Mouse (Mus musculus) frontal cortex, postnatal 25 days (tissue): Measurements from ENCODE around the gene Gpt2.

ENCODE experiments used
- DNase-seq, 2 experiments: peaks; one replicate each; pipeline ENCODE4 v3.0.0; 2022; ENCODE audit warnings: low spot score in 2 of 2

Gpt2 gene

GRCm38 (mm10) chr8:85487906-85488620 is 4.3 kb upstream of the Gpt2 start:
- DNase-seq = no peak

DNA sequence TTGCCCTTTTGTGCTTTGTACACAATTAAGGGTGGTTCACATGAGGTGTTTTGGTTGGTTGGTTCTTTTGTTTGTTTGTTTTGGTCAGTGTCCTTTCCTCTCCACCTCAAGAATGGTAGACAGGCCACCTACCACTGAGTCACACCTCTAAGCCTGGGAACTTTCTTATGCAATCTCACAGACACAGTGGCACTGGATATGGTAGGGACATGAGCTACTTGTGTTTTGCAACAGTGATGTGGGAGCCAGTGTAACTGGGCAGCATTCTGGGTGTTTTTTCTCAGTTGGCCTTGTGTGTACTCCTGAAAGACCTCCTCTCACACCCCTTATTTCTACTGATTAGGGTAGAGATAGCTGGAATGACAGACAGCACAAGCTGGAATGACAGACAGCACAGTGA is 3.7 kb upstream of the Gpt2 start:
- no peak for DNase-seq

GRCm38 (mm10) chr8:85489546-85489945 is 2.8 kb upstream of the Gpt2 start:
- DNase-seq = no peak

- no peak for DNase-seq
Measured at GRCm38 (mm10) chr8:85492940-85493931, 860 bp downstream of the Gpt2 start.

DNA sequence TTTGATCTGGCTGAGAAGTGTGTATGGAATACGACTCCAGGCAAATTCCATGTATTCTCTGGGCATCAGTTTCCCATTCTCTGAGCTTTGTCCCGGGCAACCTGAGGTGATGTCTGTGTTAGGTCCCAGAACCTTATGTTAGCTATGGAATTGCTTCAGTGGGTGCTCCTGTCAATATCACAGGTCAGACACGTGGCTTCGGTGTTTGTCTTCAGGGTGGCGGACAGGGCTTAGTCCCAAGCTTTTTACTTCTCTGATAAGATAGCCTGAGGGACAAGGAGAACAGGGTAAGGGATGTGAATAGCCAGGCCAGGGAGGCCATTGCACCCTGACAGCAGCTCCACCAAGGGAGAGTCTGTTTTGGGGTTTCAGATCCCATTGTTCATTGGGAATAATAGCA is 3.7 kb downstream of the Gpt2 start:
- DNase-seq = no peak

- DNase-seq = no peak
Measured at GRCm38 (mm10) chr8:85496778-85497177, 4.4 kb downstream of the Gpt2 start.

DNA sequence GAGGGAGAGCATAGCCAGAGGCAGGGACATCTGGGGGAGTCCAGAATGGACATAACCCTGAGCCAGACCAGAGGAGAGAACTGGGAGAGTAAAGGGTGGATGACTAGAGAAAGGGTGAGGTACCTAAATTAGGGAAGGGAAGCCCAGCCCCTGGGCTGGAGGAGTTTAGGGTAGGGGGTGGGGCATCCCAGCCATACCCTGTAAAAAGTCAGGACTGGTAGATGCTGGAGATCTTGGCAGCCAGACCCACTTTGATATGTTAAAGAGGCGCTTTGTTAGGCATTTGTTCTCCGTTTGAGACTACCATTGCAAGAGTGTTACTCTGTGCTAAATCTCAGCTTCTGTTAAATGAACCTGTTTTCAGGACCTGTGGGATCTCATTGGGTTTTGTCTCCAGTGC is 6.2 kb downstream of the Gpt2 start:
- DNase-seq = no peak

DNA sequence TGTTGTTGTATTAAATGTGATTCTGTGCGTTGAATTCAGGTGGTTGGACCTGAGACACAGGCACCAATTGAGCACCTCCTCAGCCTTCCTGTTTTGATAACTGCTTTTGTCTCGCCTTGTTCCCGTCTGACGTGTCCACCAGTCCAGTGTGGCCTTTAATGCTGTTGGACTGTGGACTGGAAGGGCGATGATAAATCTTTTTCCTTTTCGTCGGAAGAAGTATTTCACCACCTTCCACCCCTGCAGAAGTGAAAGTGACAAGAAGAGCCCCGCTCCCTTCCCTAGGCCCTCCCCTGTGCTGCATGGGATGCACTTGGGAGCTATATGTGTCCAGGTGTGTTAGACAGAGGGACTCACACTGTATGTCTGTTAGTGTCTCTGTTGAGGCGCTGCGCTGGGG is 8.1 kb downstream of the Gpt2 start:
- DNase-seq = no peak

GRCm38 (mm10) chr8:85500955-85501685 is 8.7 kb downstream of the Gpt2 start:
- DNase-seq = peak in 1 of 2 experiments; percentile 26

GRCm38 (mm10) chr8:85502381-85502780 is 10.0 kb downstream of the Gpt2 start:
- DNase-seq = no peak

GRCm38 (mm10) chr8:85503065-85503464 is 10.7 kb downstream of the Gpt2 start:
- no peak for DNase-seq

DNA sequence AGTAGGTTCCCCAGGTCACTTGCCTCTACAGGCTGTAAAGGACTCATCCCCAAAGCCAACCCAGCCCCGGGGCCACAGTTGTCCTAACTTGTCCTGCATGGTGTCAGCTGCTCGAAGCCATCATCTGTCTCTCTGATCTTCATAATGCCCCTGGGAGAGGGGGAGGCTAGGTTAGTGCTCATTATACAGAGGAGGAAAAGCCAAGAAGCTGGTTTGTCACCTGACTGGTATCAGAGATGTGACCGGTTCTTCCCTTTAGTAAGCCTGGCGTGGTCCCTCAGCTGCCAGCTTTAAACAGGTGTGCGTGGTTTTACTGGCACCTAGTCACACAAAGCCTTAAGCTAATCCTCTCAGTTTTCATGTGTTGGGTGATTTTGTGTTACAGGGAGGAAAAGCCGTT is 12.3 kb downstream of the Gpt2 start:
- no peak for DNase-seq

DNA sequence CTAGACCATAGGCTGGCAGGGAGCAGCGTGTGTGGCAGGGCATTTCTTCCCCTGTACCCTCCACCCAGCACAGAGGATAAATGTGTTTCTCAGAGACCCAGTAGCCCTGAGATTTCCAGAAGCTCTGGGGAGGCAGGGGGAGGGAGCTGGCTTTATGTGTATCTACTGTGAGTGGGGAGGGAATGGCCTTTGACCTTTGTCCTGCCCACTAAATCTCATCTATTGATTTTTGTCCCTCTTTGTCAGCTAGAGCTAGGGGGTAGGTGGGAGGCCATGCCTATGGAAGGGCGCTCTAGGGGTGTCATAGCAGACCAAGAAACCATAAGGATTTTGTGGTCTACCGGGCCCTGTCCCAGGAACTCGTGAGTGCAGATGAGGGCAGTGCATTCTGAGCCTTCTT is 14.2 kb downstream of the Gpt2 start:
- DNase-seq = no peak

GRCm38 (mm10) chr8:85508661-85509060 is 16.3 kb downstream of the Gpt2 start:
- DNase-seq = no peak

- DNase-seq = no peak
Measured at GRCm38 (mm10) chr8:85512234-85512633, 19.9 kb downstream of the Gpt2 start.

- DNase-seq = no peak
Measured at GRCm38 (mm10) chr8:85513283-85513682, 20.9 kb downstream of the Gpt2 start.

- DNase-seq = peak in 1 of 2 experiments; percentile 55
Measured at GRCm38 (mm10) chr8:85515391-85515790, 23.0 kb downstream of the Gpt2 start.

- peak in 1 of 2 experiments; percentile 42 for DNase-seq
Measured at GRCm38 (mm10) chr8:85517336-85517735, 25.0 kb downstream of the Gpt2 start.

DNA sequence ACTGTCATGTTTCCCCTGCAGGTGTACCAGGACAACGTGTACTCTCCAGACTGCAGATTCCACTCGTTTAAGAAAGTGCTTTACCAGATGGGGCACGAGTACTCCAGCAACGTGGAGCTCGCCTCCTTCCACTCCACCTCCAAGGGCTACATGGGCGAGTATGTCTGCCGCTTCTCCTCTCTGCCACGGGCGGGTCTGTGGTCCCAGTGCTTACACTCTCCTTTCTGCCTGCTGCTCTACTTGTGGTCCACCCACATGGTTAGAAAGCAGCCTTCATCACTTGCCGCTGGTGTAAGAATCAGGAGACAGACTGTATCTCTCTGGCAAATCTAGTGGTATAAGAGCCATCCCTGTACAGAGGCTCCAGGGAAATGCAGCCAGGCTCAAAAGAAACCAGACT is 25.6 kb downstream of the Gpt2 start:
- DNase-seq = no peak

- no peak for DNase-seq
Measured at GRCm38 (mm10) chr8:85520586-85520985, 28.2 kb downstream of the Gpt2 start.

DNA sequence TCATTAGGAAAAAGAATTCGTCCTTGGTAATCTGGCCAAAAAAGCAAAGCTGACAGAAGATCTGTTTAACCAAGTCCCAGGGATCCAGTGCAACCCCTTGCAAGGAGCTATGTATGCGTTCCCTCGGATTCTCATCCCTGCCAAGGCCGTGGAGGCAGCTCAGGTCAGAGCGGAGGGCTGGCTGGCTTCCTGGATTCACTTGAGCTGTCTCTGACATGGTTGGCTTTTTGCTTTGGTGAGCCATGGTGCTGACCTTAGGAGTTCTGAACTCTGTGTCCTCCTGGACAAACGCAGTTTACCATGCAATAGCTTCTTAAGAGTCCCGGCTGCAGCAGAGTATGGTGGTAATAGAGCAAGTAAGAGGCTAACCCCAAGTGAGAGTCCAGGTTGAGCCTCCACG is 29.0 kb downstream of the Gpt2 start:
- no peak for DNase-seq

GRCm38 (mm10) chr8:85524086-85524485 is 31.7 kb downstream of the Gpt2 start:
- DNase-seq = peak in 1 of 2 experiments; percentile 4
